Mouse (Mus musculus) liver, embryonic 11.5 days (tissue): Measurements from ENCODE around the gene 5730596B20Rik. TPM values are rescaled to one million over a fixed set of nuclear protein-coding genes. Genes with fewer than 3 reads are reported as not detected.
A peak's percentile ranks its signal among the peaks of the same experiment; 100 is the strongest.

Experiments
- ATAC-seq: fragments of 200-750 bp; cut with Nextera tagmentation; replicated peaks from 2 replicates; pipeline ENCODE4 v1.8.0; 2017; ENCODE audit warnings: moderate number of reproducible peaks, mild to moderate bottlenecking, moderate TSS enrichment, moderate library complexity; ENCODE audit not compliant: low FRiP score
- DNase-seq: peaks from one replicate; pipeline ENCODE4 v3.0.0-alpha.2; 2017; ENCODE audit warnings: low spot score
- H3K27ac ChIP-seq: fragments of 300-500 bp; sonication (generic); 2 replicates; pipeline ENCODE4 v1.5.1; 2014; ENCODE audit warnings: mild to moderate bottlenecking, low read depth, low read length, control low read depth
- H3K27me3 ChIP-seq: fragments of 300-500 bp; sonication (generic); replicated peaks from 2 replicates; pipeline ENCODE4 v1.6.1; 2014; ENCODE audit warnings: low read length, mixed read lengths; ENCODE audit not compliant: control insufficient read depth, insufficient read depth
- H3K36me3 ChIP-seq: fragments of 300-500 bp; sonication (generic); 2 replicates; pipeline ENCODE4 v1.6.1; 2014; ENCODE audit warnings: mild to moderate bottlenecking, low read length, moderate library complexity, mixed read lengths; ENCODE audit not compliant: control insufficient read depth, insufficient read depth
- H3K4me1 ChIP-seq: fragments of 300-500 bp; sonication (generic); replicated peaks from 2 replicates; pipeline ENCODE4 v1.6.1; 2014; ENCODE audit warnings: low read length, mixed read lengths; ENCODE audit not compliant: control insufficient read depth, insufficient read depth
- H3K4me2 ChIP-seq: fragments of 300-500 bp; sonication (generic); 2 replicates; pipeline ENCODE4 v1.6.1; 2014; ENCODE audit warnings: mild to moderate bottlenecking, control low read depth, moderate library complexity
- H3K4me3 ChIP-seq: fragments of 300-500 bp; sonication (generic); 2 replicates; pipeline ENCODE4 v1.5.1; 2014; ENCODE audit warnings: low read depth, low read length, control low read depth
- H3K9ac ChIP-seq: fragments of 300-500 bp; sonication (generic); 2 replicates; pipeline ENCODE4 v1.6.1; 2014; ENCODE audit warnings: low read depth, low read length, control low read depth
- H3K9me3 ChIP-seq: fragments of 300-500 bp; sonication (generic); 2 replicates; pipeline ENCODE4 v1.6.1; 2016; ENCODE audit warnings: low read length, inconsistent platforms, mixed read lengths; ENCODE audit not compliant: control insufficient read depth
- WGBS: fragments of 180-500 bp; shearing (Covaris S2); extraction: QIAGEN DNeasy Blood & Tissue Kit; methylation state at CpG from one replicate; pipeline ENCODE4 v1.1.7; 2014; 5-methylcytosine and 5-hydroxymethylcytosine counted together
- polyA plus RNA-seq: library from polyadenylated mRNA; unstranded; fragments of >200 nt; fragmentation: Nextera tagmentation; extraction: Ambion mirVana; gene quantifications from 2 replicates; pipeline ENCODE4 v1.2.1, GENCODE M21; 2014

5730596B20Rik gene
- polyA plus RNA-seq, 1 experiment from 2014 or later, result 1.0 TPM

DNA sequence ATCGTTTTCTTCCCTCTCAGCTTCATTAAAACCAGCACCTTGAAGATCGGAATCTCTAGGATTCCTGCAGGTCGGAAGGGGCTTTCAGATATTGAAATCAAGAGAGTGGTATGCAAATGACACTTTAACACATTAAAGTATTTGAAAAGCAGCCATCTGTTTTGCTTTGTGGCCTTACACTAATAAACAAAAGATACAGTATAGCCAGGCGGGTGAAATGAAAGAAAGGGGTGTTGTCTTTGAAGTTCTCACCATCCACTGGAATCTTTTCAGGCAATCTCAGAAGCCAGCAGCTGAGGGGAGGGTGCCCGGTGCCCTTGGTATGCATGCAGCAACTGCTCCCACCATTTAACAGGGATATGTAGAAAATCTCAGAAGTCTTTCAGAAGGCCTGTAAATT, 23.3 kb upstream of the 5730596B20Rik start:
- Histone ChIP-seq H3K36me3 (no peaks in the 10 kb centered on the region), H3K9ac (no peak overlapping the region), H3K27ac (no peak overlapping the region), H3K4me1 (no peaks in the 10 kb centered on the region), H3K27me3 (peaks cover 96% of the 10 kb centered on the region), H3K4me3 (no peak overlapping the region), H3K9me3 (no peaks in the 10 kb centered on the region), H3K4me2 (no peak overlapping the region)
- 32% methylated on average over 5 of the region's 5 CpGs for WGBS
- ATAC-seq (no peak), DNase-seq (no peak)

DNA sequence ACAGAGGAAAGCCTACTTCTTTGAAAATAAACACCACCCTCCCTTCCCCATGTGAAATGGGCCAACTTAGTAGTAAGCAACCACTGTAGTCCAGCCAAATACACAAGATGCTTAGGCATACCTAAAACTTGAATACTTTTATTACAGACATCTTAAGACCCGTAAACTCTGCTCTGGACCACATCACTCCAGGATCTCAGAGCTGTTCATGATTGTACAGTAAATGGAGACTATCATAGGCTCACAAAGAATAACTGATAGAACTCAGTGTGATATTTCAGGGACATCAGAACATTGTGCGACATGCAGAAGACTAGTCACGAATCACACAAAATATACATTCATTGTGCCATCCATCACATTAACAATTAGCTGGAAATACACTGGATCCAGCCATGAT, 21.8 kb upstream of the 5730596B20Rik start:
- Histone ChIP-seq H3K4me1 (no peaks in the 10 kb centered on the region), H3K27me3 (peaks cover 97% of the 10 kb centered on the region), H3K9me3 (no peaks in the 10 kb centered on the region), H3K9ac (no peak overlapping the region), H3K4me2 (no peak overlapping the region), H3K4me3 (no peak overlapping the region), H3K36me3 (no peaks in the 10 kb centered on the region), H3K27ac (no peak overlapping the region)
- WGBS, result 57% methylated on average over 3 of the region's 3 CpGs
- ATAC-seq (no peak), DNase-seq (no peak)

GRCm38 (mm10) chr6:52156551-52157200, 20.6 kb upstream of the 5730596B20Rik start:
- Histone ChIP-seq H3K9ac (no peak overlapping the region), H3K27ac (no peak overlapping the region), H3K4me2 (peak overlapping the region; percentile 83), H3K27me3 (peaks cover 95% of the 10 kb centered on the region), H3K9me3 (no peaks in the 10 kb centered on the region), H3K4me3 (peak overlapping the region; percentile 66; the same call in 1 of the 2 replicates), H3K36me3 (no peaks in the 10 kb centered on the region), H3K4me1 (no peaks in the 10 kb centered on the region)
- DNase-seq (no peak), ATAC-seq (no peak)
- 4% methylated on average over 20 of the region's 20 CpGs for WGBS

DNA sequence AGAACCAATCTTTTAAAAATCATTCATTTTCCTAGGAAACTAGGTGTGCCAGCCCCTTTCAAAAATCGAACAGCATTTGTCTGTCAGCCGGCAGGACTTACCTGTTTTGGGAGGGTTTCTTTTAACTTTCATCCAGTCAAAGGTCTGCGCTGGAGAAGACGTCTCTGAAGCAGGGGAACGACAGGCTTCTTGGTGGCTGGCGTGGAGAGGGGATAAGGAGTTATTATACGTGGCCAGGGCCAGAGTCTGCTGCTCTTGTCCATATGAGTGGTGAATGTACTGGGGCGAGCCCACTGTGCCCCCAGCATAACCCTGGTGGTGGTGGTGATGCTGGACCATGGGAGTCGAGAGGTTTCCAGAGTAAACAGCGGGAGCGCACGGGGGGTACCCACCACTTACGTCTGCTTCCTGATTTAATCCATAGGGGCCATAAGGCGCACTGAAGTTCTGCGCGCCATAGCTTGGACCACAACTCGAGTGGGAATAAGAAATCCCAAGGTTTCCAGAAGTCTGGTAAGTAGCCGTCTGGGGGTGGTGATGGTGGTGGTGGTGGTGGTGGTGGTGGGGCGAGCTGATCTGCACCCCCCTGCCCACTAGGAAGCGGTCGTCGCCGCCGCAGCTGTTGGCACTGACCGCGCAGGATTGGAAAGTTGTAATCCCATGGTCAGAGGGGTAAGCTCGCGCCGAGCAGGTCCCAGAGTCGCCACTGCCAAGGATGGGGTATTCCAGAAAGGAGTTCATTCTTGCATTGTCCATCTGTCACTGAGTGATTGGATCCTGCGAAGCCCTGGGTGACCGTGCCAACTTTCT, 19.6 kb upstream of the 5730596B20Rik start:
- Histone ChIP-seq H3K4me3 (peak overlapping the region; percentile 66), H3K9ac (no peak overlapping the region), H3K27me3 (peaks cover 97% of the 10 kb centered on the region), H3K36me3 (no peaks in the 10 kb centered on the region), H3K4me2 (peak overlapping the region; percentile 83), H3K4me1 (no peaks in the 10 kb centered on the region), H3K27ac (no peak overlapping the region), H3K9me3 (no peaks in the 10 kb centered on the region)
- no peak for DNase-seq
- ATAC-seq, result no peak; the same call in 1 of the 2 replicates
- 2% methylated on average over 32 of the region's 32 CpGs for WGBS

DNA sequence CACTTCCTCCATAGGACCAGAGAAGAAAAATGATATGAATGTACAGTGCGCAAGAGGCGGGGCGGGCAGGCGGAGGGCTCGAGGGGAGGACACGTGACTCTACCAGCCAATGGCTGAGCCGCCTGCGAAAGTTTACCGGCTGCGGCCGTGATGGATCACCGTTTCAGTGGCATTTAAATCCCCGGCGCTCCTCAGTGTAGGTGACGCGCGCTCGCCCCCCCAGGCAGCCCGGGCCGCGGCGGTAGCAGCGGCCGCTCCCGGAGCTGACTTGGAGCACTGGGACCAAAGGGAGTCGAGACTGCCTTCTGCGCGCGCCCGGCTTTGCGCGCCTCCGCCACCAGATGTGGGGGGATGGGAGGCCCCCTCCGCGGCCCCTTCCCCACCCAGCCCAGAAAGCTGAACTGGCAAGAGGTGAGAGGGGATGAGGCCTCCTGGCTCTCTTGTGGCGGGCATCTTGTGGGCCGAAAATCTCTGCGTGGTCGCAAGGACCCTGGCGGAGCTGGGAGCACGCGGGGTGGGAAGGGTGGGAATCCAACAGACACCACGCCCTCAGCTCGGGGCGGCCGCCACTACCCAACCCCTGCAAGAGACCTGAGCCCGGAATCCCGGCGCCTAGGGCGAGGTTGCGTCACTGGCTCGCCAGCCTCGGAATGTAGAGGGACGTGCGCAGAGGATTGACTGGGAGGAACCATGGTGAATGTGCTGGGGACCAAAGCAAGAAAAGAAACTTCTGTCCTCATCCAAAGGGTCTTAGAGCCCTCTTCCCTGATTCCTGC, 18.8 kb upstream of the 5730596B20Rik start, which contains the start of gene Hoxa1:
Gene Hoxa1 (minus strand): TSS at position 42 of the 776 bp plus-strand sequence.
- ATAC-seq, result peak; percentile 73
- H3K4me2 ChIP-seq, result peak within 1 kb of the TSS; percentile 83
- 1% methylated on average over 55 of the region's 55 CpGs for WGBS

DNA sequence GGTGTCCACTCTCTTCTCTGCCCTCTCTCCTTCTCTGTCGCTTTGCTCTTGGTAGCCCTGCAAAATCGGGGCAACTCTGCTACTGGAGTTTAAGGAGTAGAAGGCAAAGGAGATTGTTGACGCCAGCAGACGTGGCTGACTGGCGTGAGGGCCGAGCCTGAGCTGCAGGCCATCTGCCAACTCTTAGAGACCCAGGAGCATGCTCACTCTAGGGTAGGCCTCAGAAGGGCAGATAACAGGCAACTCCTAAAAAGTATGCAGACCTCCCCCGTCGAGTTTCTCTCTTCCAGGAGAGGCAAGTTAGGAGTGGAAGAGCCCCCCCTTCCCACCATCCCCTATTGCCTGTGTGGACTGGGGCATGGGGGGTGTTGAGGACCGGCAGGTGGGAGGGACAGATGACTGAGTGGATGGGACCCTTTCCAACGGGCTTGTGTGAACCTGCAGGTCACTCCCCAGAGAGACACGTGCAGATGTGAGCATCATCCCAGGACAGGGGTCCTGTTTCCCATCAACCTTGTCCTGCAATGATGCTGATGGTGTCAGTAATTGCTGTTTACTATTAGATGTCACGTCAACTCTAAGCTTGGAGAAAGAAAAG, 18.0 kb upstream of the 5730596B20Rik start:
- Histone ChIP-seq H3K9ac (peak overlapping the region; percentile 55), H3K27me3 (peaks cover 97% of the 10 kb centered on the region), H3K9me3 (no peaks in the 10 kb centered on the region), H3K36me3 (no peaks in the 10 kb centered on the region), H3K27ac (peak overlapping the region; percentile 84), H3K4me3 (peak overlapping the region; percentile 66), H3K4me2 (peak overlapping the region; percentile 83), H3K4me1 (no peaks in the 10 kb centered on the region)
- 13% methylated on average over 12 of the region's 12 CpGs for WGBS
- ATAC-seq (no peak), DNase-seq (peak; percentile 55)

More for the DNA sequence above, 18.8 kb upstream of the 5730596B20Rik start, which contains the start of gene Hoxa1:
- Histone ChIP-seq H3K4me1 (no peaks in the 10 kb centered on the region), H3K27me3 (peaks cover 97% of the 10 kb centered on the region), H3K36me3 (no peaks in the 10 kb centered on the region), H3K27ac (peak within 1 kb of the TSS; percentile 84), H3K4me3 (peak within 1 kb of the TSS; percentile 66), H3K9me3 (no peaks in the 10 kb centered on the region), H3K9ac (peak within 1 kb of the TSS; percentile 55)
- DNase-seq, result peak; percentile 78

- Histone ChIP-seq H3K27ac (peak overlapping the region; percentile 84; the same call in 1 of the 2 replicates), H3K9me3 (no peaks in the 10 kb centered on the region), H3K27me3 (peaks cover 97% of the 10 kb centered on the region), H3K4me2 (peak overlapping the region; percentile 83), H3K36me3 (no peaks in the 10 kb centered on the region), H3K4me1 (no peaks in the 10 kb centered on the region), H3K9ac (peak overlapping the region; percentile 56; the same call in 1 of the 2 replicates), H3K4me3 (peak overlapping the region; percentile 66)
- no peak for DNase-seq
- 3% methylated on average over 9 of the region's 9 CpGs for WGBS
- no peak for ATAC-seq
These were observed 17.3 kb upstream of the 5730596B20Rik start for GRCm38 (mm10) chr6:52159979-52160378.
